Mouse (Mus musculus): ENCODE data around the gene Cyb561d1. TPM values are rescaled to one million over a fixed set of nuclear protein-coding genes. Genes with fewer than 3 reads are reported as not detected.
A peak's percentile ranks its signal among the peaks of the same experiment; 100 is the strongest.

Gene Cyb561d1
- total RNA-seq, 2 experiments from 2014 or later: 3.0 to 3.2 TPM

- DNase-seq (ENCODE audit: low spot score): no peak
Measured at GRCm38 (mm10) chr3:108204470-108204869, 3.5 kb upstream of the Cyb561d1 start.

- DNase-seq (ENCODE audit: low spot score): peak; percentile 82
Measured at GRCm38 (mm10) chr3:108203621-108204325, 2.8 kb upstream of the Cyb561d1 start.

- DNase-seq (ENCODE audit: low spot score): no peak
Measured at GRCm38 (mm10) chr3:108203212-108203611, 2.2 kb upstream of the Cyb561d1 start.

- no peak for DNase-seq (ENCODE audit: low spot score)
Measured at GRCm38 (mm10) chr3:108202506-108202905, 1.5 kb upstream of the Cyb561d1 start.

GRCm38 (mm10) chr3:108199231-108199630 is 1.8 kb downstream of the Cyb561d1 start:
- DNase-seq (ENCODE audit: low spot score): no peak

GRCm38 (mm10) chr3:108197066-108197497 is 3.9 kb downstream of the Cyb561d1 start:
- DNase-seq (ENCODE audit: low spot score): no peak

GRCm38 (mm10) chr3:108195941-108196590 is 4.9 kb downstream of the Cyb561d1 start:
- no peak for DNase-seq (ENCODE audit: low spot score)

GRCm38 (mm10) chr3:108195287-108195686 is 5.7 kb downstream of the Cyb561d1 start:
- no peak for DNase-seq (ENCODE audit: low spot score)

GRCm38 (mm10) chr3:108193686-108194085 is 7.3 kb downstream of the Cyb561d1 start:
- no peak for DNase-seq (ENCODE audit: low spot score)

GRCm38 (mm10) chr3:108189897-108190296 is 11.1 kb downstream of the Cyb561d1 start:
- DNase-seq (ENCODE audit: low spot score): no peak

GRCm38 (mm10) chr3:108188716-108189490 is 12.1 kb downstream of the Cyb561d1 start:
- DNase-seq (ENCODE audit: low spot score): no peak

GRCm38 (mm10) chr3:108187111-108187795 is 13.8 kb downstream of the Cyb561d1 start:
- DNase-seq (ENCODE audit: low spot score): no peak

GRCm38 (mm10) chr3:108186098-108187047 is 14.6 kb downstream of the Cyb561d1 start, which contains the start of gene Amigo1:
TSS of gene Amigo1 (plus strand) at chr3:108186335.
- no peak for DNase-seq (ENCODE audit: low spot score)

GRCm38 (mm10) chr3:108185460-108186097 is 15.4 kb downstream of the Cyb561d1 start:
- DNase-seq (ENCODE audit: low spot score): no peak

GRCm38 (mm10) chr3:108184742-108185141 is 16.3 kb downstream of the Cyb561d1 start:
- no peak for DNase-seq (ENCODE audit: low spot score)

GRCm38 (mm10) chr3:108180514-108180913 is 20.5 kb downstream of the Cyb561d1 start:
- no peak for DNase-seq (ENCODE audit: low spot score)

- no peak for DNase-seq (ENCODE audit: low spot score)
Measured at GRCm38 (mm10) chr3:108178756-108179715, 22.0 kb downstream of the Cyb561d1 start.

- peak; percentile 56 for DNase-seq (ENCODE audit: low spot score)
Measured at GRCm38 (mm10) chr3:108174672-108175531, 26.1 kb downstream of the Cyb561d1 start.

All from gastrocnemius, adult 18-20 months (tissue).